Mouse (Mus musculus): Measurements from ENCODE around the gene Tamm41. TPM values are rescaled to one million over a fixed set of nuclear protein-coding genes. Genes with fewer than 3 reads are reported as not detected.

The Tamm41 gene
- polyA plus RNA-seq, 1 experiment from 2014 or later: 68.1 TPM

GRCm38 (mm10) chr6:114958249-114959011 is 79.2 kb downstream of the Tamm41 start:
- WGBS: 78% methylated on average over 10 of the region's 10 CpGs
- Histone ChIP-seq H3K27ac (no peak overlapping the region), H3K9ac (no peak overlapping the region), H3K4me2 (replicated peaks) (no peak overlapping the region), H3K4me1 (0 out of 2 replicates have a peak, but pooled peaks cover 2% of the 10 kb centered on the region), H3K9me3 (no peaks in the 10 kb centered on the region), H3K27me3 (no peaks in the 10 kb centered on the region), H3K4me3 (no peak overlapping the region), H3K36me3 (no peaks in the 10 kb centered on the region)
- ATAC-seq (ENCODE audit: insufficient number of reproducible peaks, insufficient read depth, low FRiP score, low TSS enrichment): no peak

GRCm38 (mm10) chr6:114957756-114958155 is 79.9 kb downstream of the Tamm41 start:
- WGBS: 75% methylated on average over 12 of the region's 12 CpGs

DNA sequence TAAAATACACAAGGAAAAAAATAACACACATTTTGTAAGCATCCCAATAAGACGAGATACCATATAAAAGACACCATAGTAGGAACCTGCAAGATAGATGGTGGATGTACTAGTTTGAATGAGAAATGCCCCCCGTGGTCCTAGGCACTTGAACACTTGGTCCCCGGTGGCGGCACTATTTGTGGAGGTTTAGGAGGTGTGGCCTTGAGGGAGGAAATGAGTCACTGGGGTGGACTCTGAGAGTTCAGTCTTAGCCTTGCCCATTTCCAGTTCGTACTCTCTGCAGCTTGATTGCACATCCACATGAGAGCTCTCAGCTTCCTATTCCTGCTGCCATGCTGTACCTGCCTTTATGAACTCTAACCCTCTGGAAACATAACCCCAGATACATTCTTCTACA is 83.2 kb downstream of the Tamm41 start:
- H3K9ac ChIP-seq: no peak overlapping the region
- no peaks in the 10 kb centered on the region for H3K36me3 ChIP-seq
- H3K27me3 ChIP-seq: no peaks in the 10 kb centered on the region
- H3K9me3 ChIP-seq: no peaks in the 10 kb centered on the region
- H3K4me3 ChIP-seq: no peak overlapping the region
- no peak for ATAC-seq (ENCODE audit: insufficient number of reproducible peaks, insufficient read depth, low FRiP score, low TSS enrichment)
- H3K4me2 ChIP-seq (replicated peaks): no peak overlapping the region
- WGBS: 86% methylated on average over 5 of the region's 5 CpGs
- no peak overlapping the region for H3K27ac ChIP-seq
- H3K4me1 ChIP-seq: 0 out of 2 replicates have a peak, but pooled peaks cover 2% of the 10 kb centered on the region

More at GRCm38 (mm10) chr6:114957756-114958155, 79.9 kb downstream of the Tamm41 start:
- Histone ChIP-seq H3K4me1 (0 out of 2 replicates have a peak, but pooled peaks cover 2% of the 10 kb centered on the region), H3K4me2 (replicated peaks) (no peak overlapping the region), H3K36me3 (no peaks in the 10 kb centered on the region), H3K4me3 (no peak overlapping the region), H3K9ac (no peak overlapping the region), H3K27ac (no peak overlapping the region), H3K9me3 (no peaks in the 10 kb centered on the region), H3K27me3 (no peaks in the 10 kb centered on the region)
- no peak for ATAC-seq (ENCODE audit: insufficient number of reproducible peaks, insufficient read depth, low FRiP score, low TSS enrichment)

Other genes with a start within 250 kb of the Tamm41 start
- gene Vgll4, start 67.9 kb downstream of the Tamm41 start, polyA plus RNA-seq (2016; fragmentation: Nextera tagmentation; extraction: Ambion mirVana): 135 and 136 TPM in 2 replicates
- gene Syn2, start 97.0 kb upstream of the Tamm41 start, polyA plus RNA-seq (2016; fragmentation: Nextera tagmentation; extraction: Ambion mirVana): 4.6 and 5.6 TPM in 2 replicates
- gene Gm17482, start 189.5 kb upstream of the Tamm41 start, polyA plus RNA-seq (2016; fragmentation: Nextera tagmentation; extraction: Ambion mirVana): not detected in 2 replicates
- gene Timp4, start 214.3 kb upstream of the Tamm41 start, polyA plus RNA-seq (2016; fragmentation: Nextera tagmentation; extraction: Ambion mirVana): 0.37 and 0.47 TPM in 2 replicates